Mouse (Mus musculus) forebrain, postnatal 0 days (tissue): ENCODE results near the gene Cdh13. TPM values are rescaled to one million over a fixed set of nuclear protein-coding genes. Genes with fewer than 3 reads are reported as not detected.

ENCODE experiments used
- ATAC-seq: fragments of 200-750 bp; cut with Nextera tagmentation; 2 replicates; pipeline ENCODE4 v1.8.0; 2017; ENCODE audit warnings: mild to moderate bottlenecking, moderate library complexity
- DNase-seq: peaks from one replicate; pipeline ENCODE4 v3.0.0-alpha.2; 2015
- H3K27ac ChIP-seq: fragments of 300-500 bp; sonication (generic); 2 replicates; pipeline ENCODE4 v1.5.1; 2014; ENCODE audit warnings: low read depth, mild to moderate bottlenecking, antibody characterized with exemption, low read length, moderate library complexity, mixed read lengths
- H3K27me3 ChIP-seq: fragments of 300-500 bp; sonication (generic); 2 replicates; pipeline ENCODE4 v1.6.1; 2014; ENCODE audit warnings: mild to moderate bottlenecking, low read length, mixed read lengths; ENCODE audit not compliant: insufficient read depth
- H3K36me3 ChIP-seq: fragments of 300-500 bp; sonication (generic); 2 replicates; pipeline ENCODE4 v1.6.1; 2014; ENCODE audit warnings: mild to moderate bottlenecking, moderate library complexity; ENCODE audit not compliant: insufficient read depth
- H3K4me1 ChIP-seq: fragments of 300-500 bp; sonication (generic); 2 replicates; pipeline ENCODE4 v1.6.1; 2014; ENCODE audit warnings: antibody characterized with exemption; ENCODE audit not compliant: insufficient read depth
- H3K4me2 ChIP-seq: fragments of 300-500 bp; sonication (generic); 2 replicates; pipeline ENCODE4 v1.6.1; 2014; ENCODE audit warnings: low read depth, mild to moderate bottlenecking, moderate library complexity
- H3K4me3 ChIP-seq: fragments of 300-500 bp; sonication (generic); 2 replicates; pipeline ENCODE4 v1.5.1; 2014; ENCODE audit warnings: low read depth, low read length, mixed read lengths
- H3K9ac ChIP-seq: fragments of 300-500 bp; sonication (generic); 2 replicates; pipeline ENCODE4 v1.6.1; 2014; ENCODE audit warnings: mild to moderate bottlenecking
- H3K9me3 ChIP-seq: fragments of 300-500 bp; sonication (generic); 2 replicates; pipeline ENCODE4 v1.6.1; 2016; ENCODE audit warnings: low read length
- CTCF ChIP-seq: sonication (generic); IDR thresholded peaks from 2 replicates; pipeline ENCODE4 v1.5.1; 2016; ENCODE audit warnings: antibody characterized with exemption, control low read depth, low read depth
- WGBS: fragments of 180-500 bp; shearing (Covaris S2); extraction: QIAGEN DNeasy Blood & Tissue Kit; methylation state at CpG from one replicate; pipeline ENCODE4 v1.1.7; 2014; 5-methylcytosine and 5-hydroxymethylcytosine counted together
- polyA plus RNA-seq: library from polyadenylated mRNA; unstranded; fragments of >200 nt; fragmentation: Nextera tagmentation; extraction: Ambion mirVana; gene quantifications from 2 replicates; pipeline ENCODE4 v1.2.1, GENCODE M21; 2015
- total RNA-seq: library from RNA; depleted of rRNA; stranded (reverse); fragments of >200 nt; gene quantifications from 2 replicates; pipeline ENCODE4 v1.2.3, GENCODE M21; 2014

Gene Cdh13
- total and polyA plus RNA-seq, 2 experiments from 2014 or later = 127 to 154 TPM

DNA sequence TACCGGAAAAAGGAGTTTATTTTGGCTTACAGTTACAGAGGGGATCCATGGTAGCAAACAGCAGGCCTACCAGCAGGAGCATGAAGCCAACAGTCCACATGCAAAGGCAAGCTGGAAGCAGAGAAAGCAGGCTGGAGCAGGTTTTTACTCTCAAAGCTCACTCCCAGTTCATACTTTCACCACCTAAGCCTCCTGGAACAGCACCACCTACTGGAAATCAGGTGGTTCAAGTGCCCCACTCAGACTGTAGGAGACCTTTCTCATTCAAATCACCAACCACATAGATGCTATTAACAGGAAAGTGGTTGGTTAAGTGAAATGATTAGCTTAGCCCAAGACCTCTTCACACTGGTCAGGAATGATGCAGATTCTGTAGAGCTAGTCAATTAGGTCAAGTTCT lies 402.3 kb downstream of the Cdh13 start:
- H3K4me3 ChIP-seq = no peak overlapping the region
- H3K9ac ChIP-seq = no peak overlapping the region
- DNase-seq (no peak), ATAC-seq (no peak)
- H3K27ac ChIP-seq = no peak overlapping the region
- no peak overlapping the region for H3K4me2 ChIP-seq
- peak; percentile 43 for TF ChIP-seq CTCF
- H3K9me3 ChIP-seq = peaks cover 10% of the 10 kb centered on the region; the same call in 1 of the 2 replicates
- 89% methylated on average over 1 of the region's 1 CpGs for WGBS
- peaks cover 9% of the 10 kb centered on the region; the same call in 1 of the 2 replicates for H3K4me1 ChIP-seq
- no peaks in the 10 kb centered on the region for H3K36me3 ChIP-seq
- H3K27me3 ChIP-seq = no peaks in the 10 kb centered on the region

DNA sequence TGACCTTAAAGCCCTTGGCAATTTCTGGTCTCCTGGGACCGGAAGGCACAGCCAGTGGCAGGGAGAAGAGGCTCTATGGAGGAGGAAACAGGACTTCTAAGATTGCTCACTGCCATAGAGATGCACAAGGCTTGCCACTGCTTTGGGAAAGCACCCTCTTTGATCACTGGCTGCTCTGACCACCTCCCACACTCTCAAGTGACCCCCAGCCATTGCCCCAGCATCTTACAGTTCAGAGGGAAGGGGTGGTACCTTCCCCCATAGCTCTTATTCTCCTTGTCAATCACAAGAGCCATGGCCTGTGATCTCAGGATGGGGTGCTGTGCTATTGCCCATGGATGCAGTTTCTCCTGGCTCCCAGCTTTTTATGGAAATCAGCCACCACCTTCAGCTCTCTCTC lies 406.3 kb downstream of the Cdh13 start:
- DNase-seq (no peak), ATAC-seq (no peak)
- H3K27ac ChIP-seq = no peak overlapping the region
- no peaks in the 10 kb centered on the region for H3K36me3 ChIP-seq
- H3K4me3 ChIP-seq = no peak overlapping the region
- WGBS = 68% methylated on average over 1 of the region's 1 CpGs
- no peak overlapping the region for H3K9ac ChIP-seq
- no peak for TF ChIP-seq CTCF
- peaks cover 10% of the 10 kb centered on the region; the same call in 1 of the 2 replicates for H3K9me3 ChIP-seq
- no peak overlapping the region for H3K4me2 ChIP-seq
- peaks cover 3% of the 10 kb centered on the region; the same call in 1 of the 2 replicates for H3K4me1 ChIP-seq
- no peaks in the 10 kb centered on the region for H3K27me3 ChIP-seq

DNA sequence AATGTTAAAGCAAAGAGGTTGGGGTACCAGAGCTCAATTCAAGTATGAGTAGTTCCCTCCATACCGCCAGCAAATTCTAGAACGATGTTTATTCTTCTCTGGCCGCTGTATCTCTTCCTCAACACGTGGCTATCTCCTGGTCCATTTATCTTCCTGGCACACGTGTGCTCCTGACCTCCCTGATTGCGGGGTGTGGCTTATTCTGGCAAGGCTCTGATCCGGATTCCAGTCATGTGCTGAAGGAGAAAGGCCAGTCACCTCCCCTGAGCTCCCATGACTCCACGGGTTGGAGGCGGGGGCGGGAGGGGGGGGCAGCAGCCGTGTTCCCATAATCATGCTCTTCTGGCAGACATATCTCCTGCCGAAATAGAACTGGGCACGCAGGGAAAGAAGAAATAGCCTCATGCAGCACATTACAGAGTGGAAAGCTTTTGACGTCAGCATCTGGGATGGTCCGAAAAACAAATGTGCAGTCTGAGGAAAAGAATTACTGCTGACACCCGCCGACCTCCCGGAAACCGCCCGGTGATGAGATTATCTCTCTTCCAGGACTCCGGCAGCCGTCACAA lies 417.9 kb downstream of the Cdh13 start:
- ATAC-seq (no peak), DNase-seq (no peak)
- Histone ChIP-seq H3K9ac (no peak overlapping the region), H3K4me2 (no peak overlapping the region), H3K27me3 (no peaks in the 10 kb centered on the region), H3K4me1 (no peaks in the 10 kb centered on the region), H3K27ac (no peak overlapping the region), H3K36me3 (no peaks in the 10 kb centered on the region), H3K4me3 (no peak overlapping the region), H3K9me3 (no peaks in the 10 kb centered on the region)
- 91% methylated on average over 22 of the region's 22 CpGs for WGBS
- no peak for TF ChIP-seq CTCF

DNA sequence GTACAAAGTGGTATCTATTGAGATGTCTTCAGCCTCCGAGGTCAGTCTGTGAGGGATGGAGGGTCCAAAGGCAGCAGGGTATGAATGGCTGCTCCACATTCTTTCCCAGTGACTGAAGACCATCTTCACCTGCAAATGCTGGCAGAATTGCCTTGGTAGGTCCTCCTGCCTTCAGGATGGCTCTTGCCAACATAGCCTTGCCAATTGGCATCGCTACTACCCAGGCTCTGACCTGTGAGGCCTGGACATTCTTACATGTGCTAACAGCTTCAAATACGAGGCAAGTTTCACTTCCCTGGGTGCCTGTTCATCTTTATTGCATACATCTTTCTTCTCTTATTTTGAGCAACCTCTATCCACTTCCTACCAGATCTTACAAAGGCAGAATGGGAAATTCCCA lies 425.8 kb downstream of the Cdh13 start:
- ATAC-seq = no peak
- Histone ChIP-seq H3K4me3 (no peak overlapping the region), H3K4me2 (no peak overlapping the region), H3K36me3 (no peaks in the 10 kb centered on the region), H3K4me1 (no peaks in the 10 kb centered on the region), H3K27me3 (no peaks in the 10 kb centered on the region), H3K27ac (no peak overlapping the region), H3K9ac (no peak overlapping the region), H3K9me3 (peaks cover 7% of the 10 kb centered on the region; the same call in 1 of the 2 replicates)
- no peak for DNase-seq
- 92% methylated on average over 3 of the region's 3 CpGs for WGBS
- no peak for TF ChIP-seq CTCF

DNA sequence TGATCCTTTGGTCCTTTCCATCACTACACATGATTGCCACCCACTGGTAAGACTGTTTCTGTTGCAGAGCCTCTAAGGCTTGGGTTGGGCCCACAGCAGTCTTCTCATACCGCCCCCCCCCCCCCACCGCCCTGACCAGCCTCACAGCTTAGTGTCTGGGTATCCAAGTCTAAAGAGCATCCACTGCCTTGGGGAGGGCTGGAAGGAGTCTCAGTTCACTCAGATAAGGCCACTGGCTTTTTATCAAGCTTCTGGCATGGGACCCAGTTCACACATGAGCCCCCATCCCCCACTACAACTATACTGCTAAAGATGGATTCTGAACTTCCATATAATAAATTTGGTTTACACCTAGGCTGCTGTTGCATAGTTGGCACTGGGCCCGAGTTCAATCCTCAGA lies 428.1 kb downstream of the Cdh13 start:
- H3K4me1 ChIP-seq = no peaks in the 10 kb centered on the region
- no peak overlapping the region for H3K4me3 ChIP-seq
- ATAC-seq = no peak
- H3K4me2 ChIP-seq = no peak overlapping the region
- WGBS = 88% methylated on average over 3 of the region's 3 CpGs
- no peak for DNase-seq
- no peak overlapping the region for H3K27ac ChIP-seq
- no peak for TF ChIP-seq CTCF
- no peaks in the 10 kb centered on the region for H3K27me3 ChIP-seq
- no peak overlapping the region for H3K9ac ChIP-seq
- peaks cover 7% of the 10 kb centered on the region; the same call in 1 of the 2 replicates for H3K9me3 ChIP-seq
- no peaks in the 10 kb centered on the region for H3K36me3 ChIP-seq

DNA sequence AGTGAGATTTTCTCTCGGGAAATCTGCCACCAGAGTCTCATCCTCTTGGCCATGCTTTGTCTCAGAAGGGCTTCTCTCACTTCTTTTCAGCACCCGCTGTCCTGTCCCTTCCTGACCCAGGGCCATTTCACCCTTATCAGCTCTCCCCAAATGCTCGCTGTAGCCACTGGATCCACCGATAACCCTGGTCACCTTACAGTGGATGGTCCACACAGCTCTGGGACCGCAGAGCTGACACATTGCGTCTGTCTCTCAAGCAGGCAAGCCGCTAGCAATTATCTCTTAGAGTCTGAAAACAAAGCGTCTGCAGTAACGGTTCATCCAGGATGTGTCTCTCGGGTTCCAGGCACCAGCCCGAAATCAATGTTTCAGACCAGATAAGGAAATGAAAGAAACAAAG lies 429.6 kb downstream of the Cdh13 start:
- no peak for TF ChIP-seq CTCF
- Histone ChIP-seq H3K27ac (no peak overlapping the region), H3K36me3 (no peaks in the 10 kb centered on the region), H3K4me2 (no peak overlapping the region), H3K4me1 (no peaks in the 10 kb centered on the region), H3K4me3 (no peak overlapping the region), H3K27me3 (no peaks in the 10 kb centered on the region), H3K9me3 (peaks cover 7% of the 10 kb centered on the region; the same call in 1 of the 2 replicates), H3K9ac (no peak overlapping the region)
- DNase-seq = no peak
- WGBS = 73% methylated on average over 11 of the region's 11 CpGs
- ATAC-seq = no peak

DNA sequence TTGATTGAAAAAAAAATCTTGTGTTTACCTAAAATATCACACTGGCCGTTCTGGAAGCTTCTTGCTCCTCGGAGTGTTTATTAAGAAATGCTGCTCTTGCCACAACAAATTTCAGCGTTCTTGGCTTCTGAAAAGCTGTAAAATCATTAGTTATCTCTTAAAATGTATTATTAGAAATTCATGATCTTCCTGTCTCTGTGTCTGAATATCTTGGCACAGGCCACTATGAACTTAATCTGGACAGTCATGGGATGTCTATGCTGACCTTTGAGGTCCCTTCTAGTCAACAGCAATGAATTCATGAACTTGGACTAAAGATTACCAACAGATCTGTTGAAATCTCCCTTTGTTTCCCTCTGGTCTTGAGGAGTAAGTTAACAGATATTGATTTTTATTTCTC lies 430.1 kb downstream of the Cdh13 start:
- Histone ChIP-seq H3K9ac (no peak overlapping the region), H3K9me3 (peaks cover 7% of the 10 kb centered on the region; the same call in 1 of the 2 replicates), H3K4me3 (no peak overlapping the region), H3K36me3 (no peaks in the 10 kb centered on the region), H3K4me2 (no peak overlapping the region), H3K27ac (no peak overlapping the region), H3K4me1 (no peaks in the 10 kb centered on the region), H3K27me3 (no peaks in the 10 kb centered on the region)
- ATAC-seq (no peak), DNase-seq (no peak)
- TF ChIP-seq CTCF = no peak
- 69% methylated on average over 3 of the region's 3 CpGs for WGBS
